Mouse (Mus musculus): ENCODE measurements around the gene Wscd2. TPM values are rescaled to one million over a fixed set of nuclear protein-coding genes. Genes with fewer than 3 reads are reported as not detected.
A peak's percentile ranks its signal among the peaks of the same experiment; 100 is the strongest.

Gene Wscd2
- polyA plus RNA-seq, 1 experiment: not detected

DNA sequence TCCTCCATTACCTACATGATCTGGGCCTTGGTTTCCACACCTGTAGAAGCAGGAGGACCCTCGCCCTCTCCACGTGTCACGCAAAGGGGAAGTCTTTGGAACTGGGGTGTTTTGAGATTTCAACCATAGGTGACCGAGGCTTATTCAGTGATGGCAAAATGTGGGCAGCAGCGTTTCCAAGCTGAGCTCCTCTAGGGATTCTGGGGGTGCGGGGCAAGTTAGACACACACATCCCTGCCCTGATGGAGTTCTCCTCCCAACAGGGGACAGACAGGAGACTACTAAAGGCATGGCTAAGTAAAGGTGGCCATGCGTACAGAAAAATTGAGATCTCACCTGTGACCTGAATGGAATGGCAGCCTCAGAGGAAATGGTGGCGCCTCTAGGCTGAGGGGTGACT, 118.4 kb downstream of the Wscd2 start:
- Histone ChIP-seq H3K79me2 (ENCODE audit: control insufficient read depth, insufficient read depth) (no peaks in the 10 kb centered on the region), H3ac (ENCODE audit: control insufficient read depth, insufficient read length) (no peak overlapping the region), H3K4me2 (ENCODE audit: low read depth) (peak overlapping the region; percentile 38), H3K36me3 (ENCODE audit: control insufficient read depth, insufficient read depth) (no peaks in the 10 kb centered on the region), H3K27me3 (ENCODE audit: control insufficient read depth, insufficient read depth, insufficient read length) (no peaks in the 10 kb centered on the region), H3K4me3 (peak overlapping the region; percentile 20)
- TF ChIP-seq TCF12 (IDR thresholded peaks at IDR 0.05; ENCODE audit: insufficient read depth, poor library complexity, severe bottlenecking) (no peak), POLR2A (IDR thresholded peaks at IDR 0.05; ENCODE audit: insufficient read length, low read depth) (no peak), CEBPB (IDR thresholded peaks at IDR 0.05; ENCODE audit: insufficient read depth, poor library complexity, severe bottlenecking) (no peak), MYOD1 (IDR thresholded peaks at IDR 0.05; ENCODE audit: control insufficient read depth in 1 of 3, insufficient read length in 2 of 3, low read depth in 2 of 3) (no peak), POLR2AphosphoS2 (IDR thresholded peaks at IDR 0.05; ENCODE audit: insufficient read length, low read depth) (no peak), SRF (IDR thresholded peaks at IDR 0.05; ENCODE audit: control insufficient read depth, insufficient read length, low read depth) (no peak), MAX (IDR thresholded peaks at IDR 0.05; ENCODE audit: low read depth) (no peak), E2F4 (IDR thresholded peaks at IDR 0.05; ENCODE audit: insufficient read depth) (no peak), REST (IDR thresholded peaks at IDR 0.05; ENCODE audit: insufficient read depth, insufficient read length) (no peak), TCF3 (IDR thresholded peaks at IDR 0.05; ENCODE audit: insufficient read length, low read depth) (no peak), USF1 (IDR thresholded peaks at IDR 0.05; ENCODE audit: low read depth) (no peak), MYOG (IDR thresholded peaks at IDR 0.05; ENCODE audit: control insufficient read depth in 1 of 3, insufficient read depth in 1 of 3, insufficient read length in 2 of 3, low read depth in 2 of 3) (no peak)

DNA sequence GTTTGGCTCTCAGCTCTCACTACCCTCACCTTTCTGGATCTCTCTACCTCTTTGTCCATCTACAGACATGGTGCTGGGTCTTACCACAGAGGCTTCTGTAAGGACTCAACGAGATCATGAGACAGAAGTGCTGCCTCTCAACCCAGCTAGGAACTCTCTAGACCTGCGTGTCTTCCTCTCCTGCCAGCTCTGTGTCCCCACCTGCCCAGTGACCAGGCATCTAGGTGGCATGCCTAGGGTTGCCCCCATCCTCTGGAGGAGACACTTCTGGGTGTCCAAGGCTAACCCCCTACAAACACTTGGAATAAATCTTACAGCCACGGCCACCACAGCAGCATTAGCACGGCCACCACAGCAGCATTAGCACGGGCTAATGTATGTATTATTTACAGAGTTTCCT, 119.8 kb downstream of the Wscd2 start:
- no peaks in the 10 kb centered on the region for H3K27me3 ChIP-seq (ENCODE audit: control insufficient read depth, insufficient read depth, insufficient read length)
- TF ChIP-seq MAX (IDR thresholded peaks at IDR 0.05; ENCODE audit: low read depth) (no peak), REST (IDR thresholded peaks at IDR 0.05; ENCODE audit: insufficient read depth, insufficient read length) (no peak), SRF (IDR thresholded peaks at IDR 0.05; ENCODE audit: control insufficient read depth, insufficient read length, low read depth) (no peak), MYOG (IDR thresholded peaks at IDR 0.05; ENCODE audit: control insufficient read depth in 1 of 3, insufficient read depth in 1 of 3, insufficient read length in 2 of 3, low read depth in 2 of 3) (no peak), CEBPB (IDR thresholded peaks at IDR 0.05; ENCODE audit: insufficient read depth, poor library complexity, severe bottlenecking) (no peak), E2F4 (IDR thresholded peaks at IDR 0.05; ENCODE audit: insufficient read depth) (no peak), USF1 (IDR thresholded peaks at IDR 0.05; ENCODE audit: low read depth) (no peak), TCF12 (IDR thresholded peaks at IDR 0.05; ENCODE audit: insufficient read depth, poor library complexity, severe bottlenecking) (no peak)
- H3ac ChIP-seq (ENCODE audit: control insufficient read depth, insufficient read length): no peak overlapping the region

DNA sequence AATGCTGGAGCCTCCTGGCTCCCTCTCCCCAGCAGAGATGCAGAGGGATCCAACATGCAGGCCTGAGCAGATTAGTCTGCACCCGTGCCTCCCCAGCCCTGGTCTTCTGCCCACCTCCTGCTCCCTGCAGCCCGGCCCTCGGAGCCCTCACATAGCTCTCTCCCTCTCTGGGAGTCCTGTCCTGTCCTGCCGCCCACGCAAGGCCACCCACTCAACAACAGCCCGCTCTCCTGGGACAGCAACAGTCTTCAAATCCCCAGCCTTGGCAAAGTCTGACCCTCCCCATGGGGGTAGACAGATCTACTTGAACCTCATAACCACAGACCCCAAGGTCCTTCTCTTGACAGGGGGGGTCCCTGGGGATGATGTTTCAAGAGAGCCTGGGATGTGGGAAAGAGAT, 120.4 kb downstream of the Wscd2 start:
- Histone ChIP-seq H3K4me2 (ENCODE audit: low read depth) (no peak overlapping the region), H3K27me3 (ENCODE audit: control insufficient read depth, insufficient read depth, insufficient read length) (no peaks in the 10 kb centered on the region), H3K36me3 (ENCODE audit: control insufficient read depth, insufficient read depth) (no peaks in the 10 kb centered on the region), H3K79me2 (ENCODE audit: control insufficient read depth, insufficient read depth) (no peaks in the 10 kb centered on the region), H3K4me3 (no peak overlapping the region), H3ac (ENCODE audit: control insufficient read depth, insufficient read length) (no peak overlapping the region)
- TF ChIP-seq MYOD1 (IDR thresholded peaks at IDR 0.05; ENCODE audit: control insufficient read depth in 1 of 3, insufficient read length in 2 of 3, low read depth in 2 of 3) (no peak), POLR2AphosphoS2 (IDR thresholded peaks at IDR 0.05; ENCODE audit: insufficient read length, low read depth) (no peak), REST (IDR thresholded peaks at IDR 0.05; ENCODE audit: insufficient read depth, insufficient read length) (no peak), POLR2A (IDR thresholded peaks at IDR 0.05; ENCODE audit: insufficient read length, low read depth) (no peak), TCF3 (IDR thresholded peaks at IDR 0.05; ENCODE audit: insufficient read length, low read depth) (no peak), E2F4 (IDR thresholded peaks at IDR 0.05; ENCODE audit: insufficient read depth) (no peak), USF1 (IDR thresholded peaks at IDR 0.05; ENCODE audit: low read depth) (no peak), SRF (IDR thresholded peaks at IDR 0.05; ENCODE audit: control insufficient read depth, insufficient read length, low read depth) (no peak)

More for the DNA sequence above, 119.8 kb downstream of the Wscd2 start:
- no peaks in the 10 kb centered on the region for H3K36me3 ChIP-seq (ENCODE audit: control insufficient read depth, insufficient read depth)
- no peak overlapping the region for H3K4me2 ChIP-seq (ENCODE audit: low read depth)
- H3K79me2 ChIP-seq (ENCODE audit: control insufficient read depth, insufficient read depth): no peaks in the 10 kb centered on the region
- H3K4me3 ChIP-seq: no peak overlapping the region

- TF ChIP-seq REST (IDR thresholded peaks at IDR 0.05; ENCODE audit: insufficient read depth, insufficient read length) (no peak), POLR2AphosphoS2 (IDR thresholded peaks at IDR 0.05; ENCODE audit: insufficient read length, low read depth) (no peak), MYOG (IDR thresholded peaks at IDR 0.05; ENCODE audit: control insufficient read depth in 1 of 3, insufficient read depth in 1 of 3, insufficient read length in 2 of 3, low read depth in 2 of 3) (no peak), SRF (IDR thresholded peaks at IDR 0.05; ENCODE audit: control insufficient read depth, insufficient read length, low read depth) (no peak), USF1 (IDR thresholded peaks at IDR 0.05; ENCODE audit: low read depth) (no peak), TCF3 (IDR thresholded peaks at IDR 0.05; ENCODE audit: insufficient read length, low read depth) (no peak), CEBPB (IDR thresholded peaks at IDR 0.05; ENCODE audit: insufficient read depth, poor library complexity, severe bottlenecking) (no peak), MAX (IDR thresholded peaks at IDR 0.05; ENCODE audit: low read depth) (no peak), E2F4 (IDR thresholded peaks at IDR 0.05; ENCODE audit: insufficient read depth) (no peak), MYOD1 (IDR thresholded peaks at IDR 0.05; ENCODE audit: control insufficient read depth in 1 of 3, insufficient read length in 2 of 3, low read depth in 2 of 3) (no peak), TCF12 (IDR thresholded peaks at IDR 0.05; ENCODE audit: insufficient read depth, poor library complexity, severe bottlenecking) (no peak), POLR2A (IDR thresholded peaks at IDR 0.05; ENCODE audit: insufficient read length, low read depth) (no peak)
- no peak overlapping the region for H3K4me3 ChIP-seq
- no peaks in the 10 kb centered on the region for H3K27me3 ChIP-seq (ENCODE audit: control insufficient read depth, insufficient read depth, insufficient read length)
- no peak overlapping the region for H3ac ChIP-seq (ENCODE audit: control insufficient read depth, insufficient read length)
- H3K4me2 ChIP-seq (ENCODE audit: low read depth): no peak overlapping the region
- H3K36me3 ChIP-seq (ENCODE audit: control insufficient read depth, insufficient read depth): no peaks in the 10 kb centered on the region
- H3K79me2 ChIP-seq (ENCODE audit: control insufficient read depth, insufficient read depth): no peaks in the 10 kb centered on the region
Observed at GRCm38 (mm10) chr5:113611131-113611530, 121.0 kb downstream of the Wscd2 start.

GRCm38 (mm10) chr5:113611771-113612233, 121.7 kb downstream of the Wscd2 start:
- no peaks in the 10 kb centered on the region for H3K36me3 ChIP-seq (ENCODE audit: control insufficient read depth, insufficient read depth)
- no peak overlapping the region for H3ac ChIP-seq (ENCODE audit: control insufficient read depth, insufficient read length)
- H3K4me2 ChIP-seq (ENCODE audit: low read depth): no peak overlapping the region
- no peak overlapping the region for H3K4me3 ChIP-seq
- H3K27me3 ChIP-seq (ENCODE audit: control insufficient read depth, insufficient read depth, insufficient read length): no peaks in the 10 kb centered on the region
- no peaks in the 10 kb centered on the region for H3K79me2 ChIP-seq (ENCODE audit: control insufficient read depth, insufficient read depth)
- TF ChIP-seq POLR2AphosphoS2 (IDR thresholded peaks at IDR 0.05; ENCODE audit: insufficient read length, low read depth) (no peak), MAX (IDR thresholded peaks at IDR 0.05; ENCODE audit: low read depth) (no peak), TCF12 (IDR thresholded peaks at IDR 0.05; ENCODE audit: insufficient read depth, poor library complexity, severe bottlenecking) (no peak), REST (IDR thresholded peaks at IDR 0.05; ENCODE audit: insufficient read depth, insufficient read length) (no peak), CEBPB (IDR thresholded peaks at IDR 0.05; ENCODE audit: insufficient read depth, poor library complexity, severe bottlenecking) (no peak), USF1 (IDR thresholded peaks at IDR 0.05; ENCODE audit: low read depth) (no peak), TCF3 (IDR thresholded peaks at IDR 0.05; ENCODE audit: insufficient read length, low read depth) (no peak), E2F4 (IDR thresholded peaks at IDR 0.05; ENCODE audit: insufficient read depth) (no peak), MYOG (IDR thresholded peaks at IDR 0.05; ENCODE audit: control insufficient read depth in 1 of 3, insufficient read depth in 1 of 3, insufficient read length in 2 of 3, low read depth in 2 of 3) (no peak), MYOD1 (IDR thresholded peaks at IDR 0.05; ENCODE audit: control insufficient read depth in 1 of 3, insufficient read length in 2 of 3, low read depth in 2 of 3) (no peak), POLR2A (IDR thresholded peaks at IDR 0.05; ENCODE audit: insufficient read length, low read depth) (no peak)
